Mouse (Mus musculus): ENCODE measurements around the gene Impad1. TPM values are rescaled to one million over a fixed set of nuclear protein-coding genes. Genes with fewer than 3 reads are reported as not detected.

Gene Impad1
- 51.6 and 53.0 TPM in 2 replicates for polyA plus RNA-seq (2014; fragmentation: Nextera tagmentation; extraction: Ambion mirVana)

- H3K9me3 ChIP-seq (ENCODE audit: low read depth, low read length) = peaks cover 4% of the 10 kb centered on the region; the same call in 1 of the 2 replicates
- DNase-seq = peak; percentile 89
- peaks cover 4% of the 10 kb centered on the region for H3K4me1 ChIP-seq (ENCODE audit: insufficient read depth)
- TF ChIP-seq CTCF (IDR thresholded peaks at IDR 0.05; ENCODE audit: low read depth) = no peak
- H3K36me3 ChIP-seq (ENCODE audit: insufficient read depth) = no peaks in the 10 kb centered on the region
- under 1% methylated on average over 48 of the region's 48 CpGs for WGBS
- peak within 1 kb of the TSS; percentile 55 for H3K4me2 ChIP-seq
- no peaks in the 10 kb centered on the region for H3K27me3 ChIP-seq (ENCODE audit: insufficient read depth, low read length)
- ATAC-seq (ENCODE audit: insufficient read depth) = peak; percentile 96
- H3K9ac ChIP-seq = peak within 1 kb of the TSS; percentile 96
- peak within 1 kb of the TSS; percentile 95 for H3K4me3 ChIP-seq (ENCODE audit: low read depth, low read length)
- H3K27ac ChIP-seq (ENCODE audit: low read depth) = peak within 1 kb of the TSS; percentile 89
Measured at GRCm38 (mm10) chr4:4792992-4793834, at the start of gene Impad1. TSS of gene Impad1 (minus strand) at chr4:4793355.

DNA sequence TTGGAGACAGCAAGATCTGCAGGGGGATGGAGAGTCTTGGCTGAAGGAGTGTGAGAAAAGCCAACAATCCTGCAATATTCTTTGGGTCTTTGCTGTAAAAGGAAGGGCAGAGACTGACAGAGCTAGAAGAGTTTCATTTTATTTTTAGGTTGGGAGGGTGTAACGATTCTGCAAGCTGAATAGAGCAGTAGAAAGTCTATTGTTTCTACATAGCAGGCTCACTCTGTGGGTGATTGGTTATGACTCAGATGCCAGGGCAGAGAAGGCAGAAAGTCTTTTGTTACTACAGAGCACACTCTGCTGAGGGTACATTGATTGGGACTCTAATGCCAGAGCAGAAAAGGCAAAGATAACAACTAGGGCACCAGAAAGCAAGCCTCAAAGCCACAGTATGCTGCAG is 47.0 kb upstream of the Impad1 start:
- no peak overlapping the region for H3K4me3 ChIP-seq (ENCODE audit: low read depth, low read length)
- no peak overlapping the region for H3K9ac ChIP-seq
- H3K9me3 ChIP-seq (ENCODE audit: low read depth, low read length) = no peaks in the 10 kb centered on the region
- no peak overlapping the region for H3K27ac ChIP-seq (ENCODE audit: low read depth)
- H3K4me1 ChIP-seq (ENCODE audit: insufficient read depth) = no peaks in the 10 kb centered on the region
- DNase-seq (no peak), ATAC-seq (ENCODE audit: insufficient read depth) (no peak)
- H3K36me3 ChIP-seq (ENCODE audit: insufficient read depth) = no peaks in the 10 kb centered on the region
- 73% methylated on average over 1 of the region's 1 CpGs for WGBS
- H3K27me3 ChIP-seq (ENCODE audit: insufficient read depth, low read length) = no peaks in the 10 kb centered on the region
- H3K4me2 ChIP-seq = no peak overlapping the region
- TF ChIP-seq CTCF (IDR thresholded peaks at IDR 0.05; ENCODE audit: low read depth) = no peak

- WGBS = 58% methylated on average over 5 of the region's 5 CpGs
- H3K27me3 ChIP-seq (ENCODE audit: insufficient read depth, low read length) = no peaks in the 10 kb centered on the region
- H3K9me3 ChIP-seq (ENCODE audit: low read depth, low read length) = no peaks in the 10 kb centered on the region
- no peak overlapping the region for H3K9ac ChIP-seq
- H3K4me1 ChIP-seq (ENCODE audit: insufficient read depth) = no peaks in the 10 kb centered on the region
- H3K27ac ChIP-seq (ENCODE audit: low read depth) = no peak overlapping the region
- ATAC-seq (ENCODE audit: insufficient read depth) = no peak
- H3K4me2 ChIP-seq = no peak overlapping the region
- no peak overlapping the region for H3K4me3 ChIP-seq (ENCODE audit: low read depth, low read length)
- no peak for TF ChIP-seq CTCF (IDR thresholded peaks at IDR 0.05; ENCODE audit: low read depth)
- no peaks in the 10 kb centered on the region for H3K36me3 ChIP-seq (ENCODE audit: insufficient read depth)
- DNase-seq = peak; percentile 11
Measured at GRCm38 (mm10) chr4:4833789-4834295, 40.7 kb upstream of the Impad1 start.

GRCm38 (mm10) chr4:4828131-4828530 is 35.0 kb upstream of the Impad1 start:
- Histone ChIP-seq H3K36me3 (ENCODE audit: insufficient read depth) (no peaks in the 10 kb centered on the region), H3K4me1 (ENCODE audit: insufficient read depth) (no peaks in the 10 kb centered on the region), H3K4me2 (no peak overlapping the region), H3K9ac (no peak overlapping the region), H3K4me3 (ENCODE audit: low read depth, low read length) (no peak overlapping the region), H3K27me3 (ENCODE audit: insufficient read depth, low read length) (no peaks in the 10 kb centered on the region), H3K27ac (ENCODE audit: low read depth) (no peak overlapping the region), H3K9me3 (ENCODE audit: low read depth, low read length) (no peaks in the 10 kb centered on the region)
- no peak for DNase-seq
- no peak for ATAC-seq (ENCODE audit: insufficient read depth)
- WGBS = 59% methylated on average over 2 of the region's 2 CpGs
- TF ChIP-seq CTCF (IDR thresholded peaks at IDR 0.05; ENCODE audit: low read depth) = no peak

- 61% methylated on average over 1 of the region's 1 CpGs for WGBS
- ATAC-seq (ENCODE audit: insufficient read depth) (no peak), DNase-seq (no peak)
- H3K9ac ChIP-seq = no peak overlapping the region
- no peak for TF ChIP-seq CTCF (IDR thresholded peaks at IDR 0.05; ENCODE audit: low read depth)
- H3K27me3 ChIP-seq (ENCODE audit: insufficient read depth, low read length) = no peaks in the 10 kb centered on the region
- no peaks in the 10 kb centered on the region for H3K4me1 ChIP-seq (ENCODE audit: insufficient read depth)
- H3K9me3 ChIP-seq (ENCODE audit: low read depth, low read length) = no peaks in the 10 kb centered on the region
- no peak overlapping the region for H3K4me2 ChIP-seq
- H3K36me3 ChIP-seq (ENCODE audit: insufficient read depth) = no peaks in the 10 kb centered on the region
- no peak overlapping the region for H3K27ac ChIP-seq (ENCODE audit: low read depth)
- no peak overlapping the region for H3K4me3 ChIP-seq (ENCODE audit: low read depth, low read length)
Measured at GRCm38 (mm10) chr4:4822119-4822518, 29.0 kb upstream of the Impad1 start.

DNA sequence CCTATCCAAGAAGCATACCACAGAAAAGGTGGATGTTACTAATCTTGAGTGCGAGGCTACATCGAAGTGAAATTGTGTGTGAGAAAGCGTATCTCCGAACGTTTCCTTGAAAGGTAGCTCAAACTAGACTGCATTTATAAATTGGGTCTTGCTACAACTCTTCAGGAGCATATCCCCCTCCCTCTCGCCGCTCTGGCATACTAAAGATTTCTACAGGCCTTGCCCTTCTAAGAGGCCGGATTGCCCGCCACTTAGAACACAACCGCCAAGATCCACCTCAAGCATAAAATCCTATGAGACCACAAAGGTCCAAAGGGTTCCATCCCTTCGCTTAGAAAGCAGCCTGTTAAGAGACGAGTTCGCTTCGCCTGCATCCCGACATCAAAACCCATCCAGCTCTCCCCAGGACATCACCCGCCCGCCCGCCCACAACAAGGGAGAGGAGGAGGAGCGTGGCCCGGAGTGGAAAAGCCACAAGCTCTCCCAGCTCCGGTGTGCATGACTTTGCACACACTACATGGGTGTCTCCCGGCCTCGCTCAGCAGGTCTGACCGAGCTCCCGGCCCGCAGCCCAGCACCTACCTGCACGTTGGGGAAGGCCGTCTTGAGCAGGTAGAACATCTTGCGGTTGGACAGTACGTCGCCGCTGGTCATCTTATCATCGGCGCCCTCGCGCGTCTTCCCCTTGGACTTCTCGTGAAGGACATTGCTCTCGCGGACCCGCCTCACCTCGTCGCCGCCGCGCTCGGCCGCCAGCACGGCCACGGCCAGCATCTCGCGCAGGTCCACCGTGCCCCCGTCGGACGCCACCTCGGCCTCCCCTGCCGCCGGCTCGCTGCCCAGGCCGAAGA is 789 bp downstream of the Impad1 start:
- Histone ChIP-seq H3K9me3 (ENCODE audit: low read depth, low read length) (peaks cover 4% of the 10 kb centered on the region; the same call in 1 of the 2 replicates), H3K27me3 (ENCODE audit: insufficient read depth, low read length) (no peaks in the 10 kb centered on the region), H3K4me1 (ENCODE audit: insufficient read depth) (peaks cover 4% of the 10 kb centered on the region), H3K9ac (peak overlapping the region; percentile 96), H3K27ac (ENCODE audit: low read depth) (peak overlapping the region; percentile 89), H3K4me2 (peak overlapping the region; percentile 55), H3K4me3 (ENCODE audit: low read depth, low read length) (peak overlapping the region; percentile 95), H3K36me3 (ENCODE audit: insufficient read depth) (0 out of 2 replicates have a peak, but pooled peaks cover 6% of the 10 kb centered on the region)
- no peak for TF ChIP-seq CTCF (IDR thresholded peaks at IDR 0.05; ENCODE audit: low read depth)
- peak; percentile 76 for ATAC-seq (ENCODE audit: insufficient read depth)
- peak; percentile 61 for DNase-seq
- 1% methylated on average over 61 of the region's 61 CpGs for WGBS
